Mouse (Mus musculus): ENCODE results near the gene Fam120c. TPM values are rescaled to one million over a fixed set of nuclear protein-coding genes. Genes with fewer than 3 reads are reported as not detected.
A peak's percentile ranks its signal among the peaks of the same experiment; 100 is the strongest.

Gene Fam120c
- polyA plus RNA-seq (2016; fragmentation: Nextera tagmentation; extraction: Ambion mirVana) = 3.4 and 3.7 TPM in 2 replicates

DNA sequence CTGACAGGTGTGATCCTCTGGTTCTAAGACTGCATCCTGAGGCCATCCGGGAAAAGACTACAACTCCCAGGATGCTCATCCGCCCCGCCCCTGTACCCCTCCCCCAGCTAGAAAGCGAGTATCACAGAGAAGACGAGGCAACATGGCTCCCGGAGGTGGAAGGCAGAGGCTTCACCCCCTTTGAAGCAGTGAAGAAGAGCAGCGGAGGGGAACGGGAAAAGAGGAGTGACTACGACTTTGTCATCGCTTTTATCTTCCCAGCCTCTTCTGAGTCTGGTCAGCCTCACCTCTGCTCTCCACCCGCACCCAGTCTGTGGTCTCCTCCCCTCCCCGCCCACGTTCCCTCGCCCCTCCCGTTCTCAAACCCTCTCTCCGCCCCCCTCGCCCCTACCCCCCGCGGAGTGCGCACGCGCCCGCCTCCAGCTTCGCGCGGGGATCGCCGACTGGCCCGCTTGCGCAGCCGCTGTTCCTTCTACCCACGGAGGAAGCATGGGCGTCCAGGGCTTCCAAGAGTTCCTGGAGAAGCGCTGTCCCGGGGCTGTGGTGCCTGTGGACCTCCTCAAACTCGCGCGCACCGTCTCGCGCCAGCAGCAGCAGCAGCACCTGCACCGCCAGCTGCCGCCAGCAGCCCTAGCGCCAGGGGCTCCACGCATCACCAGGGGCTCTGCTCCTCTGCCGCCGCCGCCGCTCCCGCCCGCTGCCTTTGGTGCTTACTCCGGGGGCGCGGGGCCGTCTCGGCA lies at the start of gene Fam120c:
TSS of gene Fam120c (plus strand) at position 415 of the 740 bp plus-strand sequence.
- Histone ChIP-seq H3K4me3 (peak within 1 kb of the TSS; percentile 65), H3K27ac (no peak within 1 kb of the TSS), H3K36me3 (no peaks in the 10 kb centered on the region), H3K9me3 (no peaks in the 10 kb centered on the region), H3K9ac (peak within 1 kb of the TSS; percentile 60), H3K4me1 (peaks cover 7% of the 10 kb centered on the region), H3K27me3 (replicated peaks) (no peaks in the 10 kb centered on the region; the same call in 1 of the 2 replicates), H3K4me2 (replicated peaks) (peak within 1 kb of the TSS; percentile 68)
- WGBS = 16% methylated on average over 51 of the region's 56 CpGs
- peak; percentile 95 for ATAC-seq (ENCODE audit: low FRiP score, low read depth)

DNA sequence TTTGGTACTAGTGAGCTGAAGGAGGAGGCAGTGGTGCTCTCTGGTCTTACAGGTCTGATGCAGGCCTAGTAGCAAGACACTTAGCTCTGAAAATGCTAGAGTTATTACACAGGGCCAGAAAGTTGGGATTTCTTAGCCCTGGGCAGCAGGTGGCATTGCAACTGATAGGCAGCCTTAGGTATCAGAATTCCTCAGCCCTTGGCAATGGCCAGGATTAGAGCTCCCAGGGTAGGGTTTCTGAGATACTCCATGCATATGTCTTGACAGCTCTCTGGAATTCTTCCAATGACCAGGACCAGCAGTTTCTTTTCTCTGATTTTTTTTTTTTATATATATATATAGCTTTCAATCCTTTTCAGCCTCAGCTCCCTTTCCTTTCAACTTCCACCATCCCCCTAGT lies 45.6 kb upstream of the Fam120c start:
- Histone ChIP-seq H3K36me3 (0 out of 2 replicates have a peak, but pooled peaks cover 6% of the 10 kb centered on the region), H3K4me3 (no peak overlapping the region), H3K9ac (no peak overlapping the region), H3K4me2 (replicated peaks) (no peak overlapping the region), H3K27ac (no peak overlapping the region), H3K4me1 (no peaks in the 10 kb centered on the region), H3K9me3 (no peaks in the 10 kb centered on the region), H3K27me3 (replicated peaks) (no peaks in the 10 kb centered on the region)
- no peak for ATAC-seq (ENCODE audit: low FRiP score, low read depth)

DNA sequence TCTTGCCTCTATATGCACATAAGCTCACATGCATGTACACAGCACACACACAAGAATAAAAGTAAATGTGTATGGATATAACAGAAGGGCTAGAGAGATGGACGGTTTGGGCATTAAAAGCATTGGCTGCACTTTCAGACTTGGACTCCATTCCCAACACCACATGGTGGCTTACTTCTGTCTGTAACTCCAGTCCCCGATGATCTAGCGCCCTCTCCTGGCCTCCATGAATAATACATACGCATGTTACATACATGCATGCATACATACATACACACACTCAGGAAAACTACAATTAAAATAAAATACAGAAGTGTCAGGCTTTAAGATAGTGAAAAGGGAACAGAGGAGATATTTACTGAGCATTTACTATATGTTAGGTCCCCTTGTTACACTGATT lies 30.2 kb upstream of the Fam120c start:
- H3K27ac ChIP-seq = no peak overlapping the region
- no peak overlapping the region for H3K4me2 ChIP-seq (replicated peaks)
- ATAC-seq (ENCODE audit: low FRiP score, low read depth) = no peak
- no peaks in the 10 kb centered on the region for H3K9me3 ChIP-seq
- no peaks in the 10 kb centered on the region for H3K27me3 ChIP-seq (replicated peaks)
- H3K9ac ChIP-seq = no peak overlapping the region
- 77% methylated on average over 4 of the region's 4 CpGs for WGBS
- H3K36me3 ChIP-seq = no peaks in the 10 kb centered on the region
- H3K4me1 ChIP-seq = no peaks in the 10 kb centered on the region
- no peak overlapping the region for H3K4me3 ChIP-seq

DNA sequence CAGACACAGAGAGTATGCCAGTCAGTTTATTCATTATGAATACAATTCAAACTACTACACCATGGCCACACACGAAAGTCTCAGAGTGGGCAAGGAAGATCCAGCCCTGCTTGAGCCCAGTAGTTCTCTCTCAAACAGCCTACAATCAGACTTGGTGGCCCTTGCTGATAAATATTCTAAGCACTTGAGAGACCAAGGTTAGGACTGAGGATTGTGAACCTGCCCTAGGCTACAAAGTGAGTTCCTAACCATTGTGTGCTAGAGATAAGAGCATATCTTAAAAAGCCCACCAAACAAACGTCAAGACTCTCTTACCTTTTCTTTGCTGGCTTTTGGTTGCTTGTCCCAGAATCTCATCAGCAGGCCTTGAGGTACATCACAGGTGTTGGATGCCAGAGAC lies 10.4 kb upstream of the Fam120c start:
- no peak for ATAC-seq (ENCODE audit: low FRiP score, low read depth)
- no peak overlapping the region for H3K27ac ChIP-seq
- H3K4me1 ChIP-seq = no peaks in the 10 kb centered on the region
- H3K4me2 ChIP-seq (replicated peaks) = no peak overlapping the region
- 83% methylated on average over 2 of the region's 2 CpGs for WGBS
- H3K27me3 ChIP-seq (replicated peaks) = no peaks in the 10 kb centered on the region
- no peaks in the 10 kb centered on the region for H3K9me3 ChIP-seq
- no peaks in the 10 kb centered on the region for H3K36me3 ChIP-seq
- no peak overlapping the region for H3K9ac ChIP-seq
- no peak overlapping the region for H3K4me3 ChIP-seq

DNA sequence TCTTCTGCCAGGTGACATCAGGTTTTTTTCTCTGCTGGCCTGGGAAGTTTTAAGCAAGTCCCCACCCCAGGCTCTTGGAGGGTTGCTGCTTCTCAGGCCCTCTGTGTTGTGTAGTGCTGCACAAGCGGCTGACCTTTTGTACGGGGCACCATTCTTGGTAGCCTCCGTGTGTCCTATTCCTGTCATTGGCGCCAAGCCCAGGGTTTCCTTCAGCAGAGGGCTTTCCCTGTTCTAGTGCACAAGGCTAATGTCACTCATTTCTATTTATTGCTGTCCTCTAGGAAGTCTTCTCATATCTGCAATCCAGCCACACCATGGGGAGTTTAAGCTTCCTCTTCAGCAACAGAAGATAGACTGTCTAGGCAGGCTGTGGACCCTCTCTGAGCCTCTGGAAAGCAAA lies 6.2 kb upstream of the Fam120c start:
- Histone ChIP-seq H3K27me3 (replicated peaks) (no peaks in the 10 kb centered on the region), H3K4me2 (replicated peaks) (no peak overlapping the region), H3K4me1 (no peaks in the 10 kb centered on the region), H3K4me3 (no peak overlapping the region), H3K9ac (no peak overlapping the region), H3K9me3 (no peaks in the 10 kb centered on the region), H3K36me3 (no peaks in the 10 kb centered on the region), H3K27ac (no peak overlapping the region)
- no peak for ATAC-seq (ENCODE audit: low FRiP score, low read depth)
- WGBS = 81% methylated on average over 4 of the region's 4 CpGs

DNA sequence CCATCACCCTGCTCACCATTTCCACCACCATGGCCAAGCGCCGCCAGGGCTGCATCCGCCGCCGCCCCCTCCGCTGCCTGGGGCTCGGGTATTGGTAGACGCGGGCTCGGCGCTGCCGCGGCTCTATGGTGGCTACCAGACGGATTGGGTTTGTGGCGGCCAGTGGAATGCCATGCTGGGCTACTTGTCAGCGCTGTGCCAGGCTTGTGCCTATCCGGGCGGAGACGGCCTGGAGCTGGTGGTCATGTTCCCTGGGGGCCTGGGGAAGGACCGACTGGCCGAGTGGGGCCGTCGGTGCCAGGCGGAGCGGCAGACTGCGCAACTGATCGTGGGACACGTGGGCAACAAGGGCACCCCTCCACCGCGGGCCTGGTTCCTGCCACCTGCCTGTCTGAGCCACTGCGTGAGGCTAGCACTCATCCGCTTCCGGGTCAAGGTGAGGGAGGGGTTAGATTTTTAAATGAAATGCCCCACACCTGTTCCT lies 568 bp downstream of the Fam120c start:
- Histone ChIP-seq H3K27ac (no peak overlapping the region), H3K27me3 (replicated peaks) (no peaks in the 10 kb centered on the region; the same call in 1 of the 2 replicates), H3K9ac (peak overlapping the region; percentile 60), H3K4me3 (peak overlapping the region; percentile 65), H3K4me2 (replicated peaks) (peak overlapping the region; percentile 68), H3K36me3 (no peaks in the 10 kb centered on the region), H3K9me3 (no peaks in the 10 kb centered on the region), H3K4me1 (peaks cover 7% of the 10 kb centered on the region)
- WGBS = 15% methylated on average over 33 of the region's 33 CpGs
- peak; percentile 62 for ATAC-seq (ENCODE audit: low FRiP score, low read depth)

DNA sequence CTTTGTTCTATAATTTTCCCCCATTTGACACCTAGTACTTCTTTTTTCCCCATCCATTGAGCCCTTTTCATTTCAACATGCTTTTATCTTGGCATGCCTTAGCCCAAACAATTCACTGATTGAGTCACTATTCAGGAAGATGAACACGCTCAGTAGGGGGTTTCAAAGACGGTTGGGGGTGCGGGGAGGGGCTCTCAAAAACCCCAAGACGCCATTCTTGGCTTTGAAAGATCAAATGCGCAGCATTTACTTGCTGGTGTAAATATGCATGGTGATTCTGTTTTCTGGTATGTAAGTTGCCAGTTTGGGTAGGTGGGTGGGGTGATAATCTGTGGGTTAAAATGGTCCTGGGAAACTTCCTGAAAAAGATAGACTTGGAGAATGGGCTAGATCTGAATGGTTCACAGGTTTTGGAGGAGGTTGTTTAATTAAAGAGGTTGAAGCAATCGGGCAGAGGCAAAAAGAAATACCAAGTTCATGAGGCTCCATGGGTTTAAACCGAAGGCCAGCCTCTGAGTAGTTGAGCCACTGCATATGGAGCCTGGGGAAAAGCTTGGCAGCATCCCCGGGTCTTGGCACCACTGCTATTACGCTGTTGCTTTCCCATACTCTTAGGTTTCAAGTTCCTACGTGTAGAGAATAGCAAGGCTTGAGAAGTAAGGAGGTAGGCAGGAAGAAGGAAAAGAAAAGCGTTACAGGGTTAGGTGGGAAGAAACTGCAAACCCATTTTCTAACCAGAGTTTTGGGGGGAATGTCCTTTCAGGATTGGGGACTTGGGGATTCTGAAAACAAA lies 1.6 kb downstream of the Fam120c start:
- Histone ChIP-seq H3K4me3 (no peak overlapping the region), H3K9ac (no peak overlapping the region), H3K27me3 (replicated peaks) (no peaks in the 10 kb centered on the region; the same call in 1 of the 2 replicates), H3K4me2 (replicated peaks) (peak overlapping the region; percentile 68), H3K27ac (no peak overlapping the region), H3K36me3 (no peaks in the 10 kb centered on the region), H3K9me3 (no peaks in the 10 kb centered on the region), H3K4me1 (peaks cover 7% of the 10 kb centered on the region)
- 39% methylated on average over 11 of the region's 11 CpGs for WGBS
- no peak for ATAC-seq (ENCODE audit: low FRiP score, low read depth)

DNA sequence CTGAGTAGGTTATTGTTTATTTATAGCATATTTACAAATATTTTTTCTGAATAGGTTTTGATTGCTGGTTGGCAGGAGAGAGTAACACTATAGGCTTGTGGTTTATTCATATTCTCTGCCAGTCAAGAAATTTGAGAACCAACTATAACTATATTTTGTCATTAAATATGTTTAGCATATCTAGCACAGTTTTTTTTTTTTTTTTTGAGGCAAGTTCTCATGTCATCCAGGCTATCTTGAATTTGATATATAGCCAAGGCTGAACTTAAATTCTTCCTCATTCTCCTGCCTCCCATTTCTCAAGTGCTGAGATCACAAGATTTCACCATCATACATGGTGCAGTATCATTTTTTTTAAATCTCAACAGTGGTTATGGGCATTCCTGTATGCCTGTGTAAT lies 3.3 kb downstream of the Fam120c start:
- peaks cover 7% of the 10 kb centered on the region for H3K4me1 ChIP-seq

DNA sequence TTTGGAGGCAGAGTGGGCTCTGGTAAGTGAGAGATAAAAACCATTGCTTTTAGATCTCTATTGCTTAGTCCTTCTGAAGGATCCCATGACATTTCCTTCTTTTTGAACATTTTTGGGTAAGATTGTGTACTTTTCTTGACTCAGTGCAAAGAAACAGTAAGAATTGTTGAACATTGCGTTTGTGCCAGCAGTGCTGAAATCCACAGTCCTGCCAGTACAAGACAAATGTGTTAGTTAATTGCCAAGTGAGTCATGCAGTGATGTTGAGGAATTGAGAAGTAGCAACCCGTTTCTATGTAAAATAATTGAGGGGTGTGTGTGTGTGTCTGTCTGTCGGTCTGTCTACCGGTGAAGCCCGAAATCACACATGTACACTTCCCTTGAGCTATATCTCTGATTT lies 5.3 kb downstream of the Fam120c start:
- no peak for ATAC-seq (ENCODE audit: low FRiP score, low read depth)
- H3K9ac ChIP-seq = no peak overlapping the region
- WGBS = 81% methylated on average over 5 of the region's 5 CpGs
- no peaks in the 10 kb centered on the region for H3K36me3 ChIP-seq
- no peak overlapping the region for H3K27ac ChIP-seq
- peaks cover 7% of the 10 kb centered on the region for H3K4me1 ChIP-seq
- H3K4me2 ChIP-seq (replicated peaks) = no peak overlapping the region
- H3K27me3 ChIP-seq (replicated peaks) = no peaks in the 10 kb centered on the region; the same call in 1 of the 2 replicates
- H3K4me3 ChIP-seq = no peak overlapping the region
- H3K9me3 ChIP-seq = no peaks in the 10 kb centered on the region

More for the DNA sequence above, 3.3 kb downstream of the Fam120c start:
- Histone ChIP-seq H3K27me3 (replicated peaks) (no peaks in the 10 kb centered on the region; the same call in 1 of the 2 replicates), H3K4me2 (replicated peaks) (no peak overlapping the region), H3K9ac (no peak overlapping the region), H3K27ac (no peak overlapping the region), H3K9me3 (no peaks in the 10 kb centered on the region), H3K4me3 (no peak overlapping the region), H3K36me3 (no peaks in the 10 kb centered on the region)
- no peak for ATAC-seq (ENCODE audit: low FRiP score, low read depth)

DNA sequence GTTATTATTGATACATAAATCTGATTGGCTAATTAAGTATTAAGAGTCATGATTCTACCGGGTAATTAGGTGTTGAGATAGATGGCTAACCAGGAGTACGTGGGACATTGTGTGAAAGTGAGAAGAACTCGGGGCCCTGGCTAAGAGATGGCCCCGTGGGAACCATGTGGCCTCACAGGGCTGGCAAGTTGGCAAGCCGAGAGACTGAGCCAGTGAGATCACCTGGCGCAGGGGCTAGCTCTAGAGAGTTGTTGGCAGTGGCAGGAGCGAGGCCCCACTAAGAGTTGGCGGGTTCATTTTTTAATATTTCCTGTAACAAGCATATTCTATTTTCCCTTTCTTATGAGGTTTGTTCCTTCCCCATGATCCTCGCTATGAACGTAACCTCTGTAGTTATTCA lies 74.8 kb downstream of the Fam120c start:
- no peak overlapping the region for H3K9ac ChIP-seq
- no peaks in the 10 kb centered on the region for H3K4me1 ChIP-seq
- no peaks in the 10 kb centered on the region for H3K36me3 ChIP-seq

DNA sequence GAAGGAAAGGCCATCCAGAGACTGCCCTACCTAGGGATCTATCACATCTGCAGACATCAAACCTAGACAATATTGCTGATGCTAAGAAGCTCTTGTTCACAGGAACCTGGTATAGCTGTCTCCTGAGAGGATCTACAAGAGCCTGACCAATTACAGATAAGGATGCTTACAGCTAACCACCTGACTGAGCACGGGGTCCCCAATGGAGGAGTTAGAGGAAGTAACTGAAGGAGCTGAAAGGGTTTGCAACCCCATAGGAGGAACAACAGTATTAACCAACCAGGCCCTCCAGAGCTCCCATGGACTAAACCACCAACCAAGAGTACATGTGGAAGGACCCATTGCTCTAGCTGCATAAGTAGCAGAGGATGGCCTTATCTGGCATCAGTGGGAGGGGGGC lies 76.8 kb downstream of the Fam120c start:
- no peaks in the 10 kb centered on the region for H3K27me3 ChIP-seq (replicated peaks)
- H3K4me1 ChIP-seq = no peaks in the 10 kb centered on the region
- no peaks in the 10 kb centered on the region for H3K36me3 ChIP-seq
- no peak overlapping the region for H3K4me3 ChIP-seq
- H3K4me2 ChIP-seq (replicated peaks) = no peak overlapping the region
- no peaks in the 10 kb centered on the region for H3K9me3 ChIP-seq
- ATAC-seq (ENCODE audit: low FRiP score, low read depth) = no peak
- H3K27ac ChIP-seq = no peak overlapping the region
- no peak overlapping the region for H3K9ac ChIP-seq
- WGBS = 81% methylated on average over 1 of the region's 1 CpGs

More for the DNA sequence above, 74.8 kb downstream of the Fam120c start:
- Histone ChIP-seq H3K4me2 (replicated peaks) (no peak overlapping the region), H3K27me3 (replicated peaks) (no peaks in the 10 kb centered on the region), H3K9me3 (no peaks in the 10 kb centered on the region), H3K4me3 (no peak overlapping the region), H3K27ac (no peak overlapping the region)
- no peak for ATAC-seq (ENCODE audit: low FRiP score, low read depth)
- 90% methylated on average over 10 of the region's 10 CpGs for WGBS

DNA sequence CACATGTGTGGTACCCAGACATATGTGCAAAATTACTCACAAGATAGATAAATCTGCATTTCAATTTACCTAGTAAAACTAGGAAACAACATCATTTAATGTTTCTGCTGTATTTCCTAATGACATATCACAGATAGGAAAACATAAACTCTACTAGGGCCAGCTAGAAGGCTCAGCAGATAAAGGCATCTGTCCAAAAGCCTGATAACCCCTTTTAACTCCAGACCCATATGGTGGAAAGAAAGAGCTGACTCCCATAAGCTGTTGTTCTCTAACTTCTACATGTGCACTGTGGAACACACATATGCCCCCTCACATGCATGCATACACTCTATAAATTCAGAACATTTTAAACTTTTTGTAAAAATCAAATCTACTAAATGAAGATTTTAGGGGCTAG lies 99.7 kb downstream of the Fam120c start:
- no peaks in the 10 kb centered on the region for H3K27me3 ChIP-seq (replicated peaks)
- H3K9ac ChIP-seq = no peak overlapping the region
- H3K9me3 ChIP-seq = no peaks in the 10 kb centered on the region
- H3K27ac ChIP-seq = no peak overlapping the region
- no peak overlapping the region for H3K4me2 ChIP-seq (replicated peaks)
- no peaks in the 10 kb centered on the region for H3K4me1 ChIP-seq
- H3K4me3 ChIP-seq = no peak overlapping the region
- H3K36me3 ChIP-seq = no peaks in the 10 kb centered on the region
- no peak for ATAC-seq (ENCODE audit: low FRiP score, low read depth)
